Mouse (Mus musculus) stomach, embryonic 16.5 days (tissue): ENCODE results near the gene Spp1. TPM values are rescaled to one million over a fixed set of nuclear protein-coding genes. Genes with fewer than 3 reads are reported as not detected.

Experiments used
- polyA plus RNA-seq: library from polyadenylated mRNA; unstranded; fragments of >200 nt; fragmentation: Nextera tagmentation; extraction: Ambion mirVana; gene quantifications from 2 replicates; pipeline ENCODE4 v1.2.1, GENCODE M21; 2015

The Spp1 gene
- polyA plus RNA-seq, 1 experiment from 2014 or later: 126 TPM

Other genes with a start within 250 kb of the Spp1 start
- gene Dmp1, start 232.5 kb upstream of the Spp1 start, polyA plus RNA-seq: 0.79 and 1.1 TPM in 2 replicates
- 0.28 and 0.81 TPM in 2 replicates for gene Ibsp, start 135.9 kb upstream of the Spp1 start, polyA plus RNA-seq
- gene Mepe, start 109.8 kb upstream of the Spp1 start, polyA plus RNA-seq: not detected in 2 replicates
- 11.6 and 11.7 TPM in 2 replicates for gene Pkd2, start 24.3 kb downstream of the Spp1 start, polyA plus RNA-seq
- 8.5 and 10.7 TPM in 2 replicates for gene BC005561, start 73.2 kb downstream of the Spp1 start, polyA plus RNA-seq